Mouse (Mus musculus) midbrain, embryonic 13.5 days (tissue): Measurements from ENCODE around the gene Lmln. TPM values are rescaled to one million over a fixed set of nuclear protein-coding genes. Genes with fewer than 3 reads are reported as not detected.

ENCODE experiments used
- ATAC-seq: fragments of 200-750 bp; cut with Nextera tagmentation; 2 replicates; pipeline ENCODE4 v1.8.0; 2017; ENCODE audit warnings: mild to moderate bottlenecking, moderate TSS enrichment, moderate library complexity
- H3K27ac ChIP-seq: fragments of 300-500 bp; sonication (generic); 2 replicates; pipeline ENCODE4 v1.5.1; 2015; ENCODE audit warnings: inconsistent platforms, mild to moderate bottlenecking, moderate library complexity
- H3K27me3 ChIP-seq: fragments of 300-500 bp; sonication (generic); 2 replicates; pipeline ENCODE4 v1.6.1; 2015; ENCODE audit warnings: mild to moderate bottlenecking, inconsistent platforms
- H3K36me3 ChIP-seq: fragments of 300-500 bp; sonication (generic); 2 replicates; pipeline ENCODE4 v1.6.1; 2015; ENCODE audit warnings: mild to moderate bottlenecking, inconsistent platforms
- H3K4me1 ChIP-seq: fragments of 300-500 bp; sonication (generic); replicated peaks from 2 replicates; pipeline ENCODE4 v1.6.1; 2015; ENCODE audit warnings: inconsistent platforms
- H3K4me2 ChIP-seq: fragments of 300-500 bp; sonication (generic); replicated peaks from 2 replicates; pipeline ENCODE4 v1.6.1; 2015; ENCODE audit warnings: moderate library complexity, mild to moderate bottlenecking, inconsistent platforms
- H3K4me3 ChIP-seq: fragments of 300-500 bp; sonication (generic); replicated peaks from 2 replicates; pipeline ENCODE4 v1.5.1; 2015; ENCODE audit warnings: mild to moderate bottlenecking, inconsistent platforms
- H3K9ac ChIP-seq: fragments of 300-500 bp; sonication (generic); replicated peaks from 2 replicates; pipeline ENCODE4 v1.6.1; 2015; ENCODE audit warnings: mild to moderate bottlenecking, inconsistent platforms
- H3K9me3 ChIP-seq: fragments of 300-500 bp; sonication (generic); 2 replicates; pipeline ENCODE4 v1.6.1; 2016; ENCODE audit warnings: mild to moderate bottlenecking, inconsistent platforms
- WGBS: fragments of 180-500 bp; shearing (Covaris S2); methylation state at CpG from one replicate; pipeline ENCODE4 v1.1.7; 2015; 5-methylcytosine and 5-hydroxymethylcytosine counted together
- polyA plus RNA-seq: library from polyadenylated mRNA; unstranded; fragments of >200 nt; fragmentation: Nextera tagmentation; extraction: Ambion mirVana; gene quantifications from 2 replicates; pipeline ENCODE4 v1.2.1, GENCODE M21; 2015

Lmln gene
- polyA plus RNA-seq, 1 experiment from 2014 or later = 5.3 TPM

GRCm38 (mm10) chr16:33060926-33061325, 1.4 kb upstream of the Lmln start:
- Histone ChIP-seq H3K9me3 (no peaks in the 10 kb centered on the region), H3K36me3 (peaks cover 30% of the 10 kb centered on the region), H3K4me3 (no peak overlapping the region), H3K4me2 (no peak overlapping the region), H3K4me1 (peaks cover 40% of the 10 kb centered on the region), H3K27me3 (no peaks in the 10 kb centered on the region), H3K9ac (no peak overlapping the region), H3K27ac (no peak overlapping the region)
- WGBS = 76% methylated on average over 2 of the region's 2 CpGs
- no peak for ATAC-seq

GRCm38 (mm10) chr16:33061400-33061799, 921 bp upstream of the Lmln start:
- peaks cover 40% of the 10 kb centered on the region for H3K4me1 ChIP-seq
- peak overlapping the region; percentile 86 for H3K4me2 ChIP-seq
- no peak overlapping the region for H3K9ac ChIP-seq
- 48% methylated on average over 11 of the region's 11 CpGs for WGBS
- peak overlapping the region; percentile 83; the same call in 1 of the 2 replicates for H3K27ac ChIP-seq
- H3K4me3 ChIP-seq = 0 out of 2 replicates have a peak overlapping the region, but pooled peaks have one; percentile 71
- no peaks in the 10 kb centered on the region for H3K27me3 ChIP-seq
- no peak for ATAC-seq
- peaks cover 32% of the 10 kb centered on the region for H3K36me3 ChIP-seq
- H3K9me3 ChIP-seq = no peaks in the 10 kb centered on the region

- Histone ChIP-seq H3K4me2 (peak overlapping the region; percentile 86), H3K27me3 (no peaks in the 10 kb centered on the region), H3K4me1 (peaks cover 35% of the 10 kb centered on the region), H3K9ac (peak overlapping the region; percentile 85), H3K4me3 (peak overlapping the region; percentile 71), H3K36me3 (peaks cover 40% of the 10 kb centered on the region), H3K27ac (peak overlapping the region; percentile 83), H3K9me3 (no peaks in the 10 kb centered on the region)
- ATAC-seq = peak; percentile 68; the same call in 1 of the 2 replicates
- under 1% methylated on average over 35 of the region's 35 CpGs for WGBS
These were observed 386 bp downstream of the Lmln start for GRCm38 (mm10) chr16:33062682-33063131.

- 30% methylated on average over 7 of the region's 7 CpGs for WGBS
- H3K27ac ChIP-seq = no peak overlapping the region
These were observed 946 bp downstream of the Lmln start for GRCm38 (mm10) chr16:33063267-33063666.

GRCm38 (mm10) chr16:33064636-33065035, 2.3 kb downstream of the Lmln start:
- Histone ChIP-seq H3K27me3 (no peaks in the 10 kb centered on the region), H3K9ac (no peak overlapping the region), H3K4me2 (no peak overlapping the region), H3K9me3 (no peaks in the 10 kb centered on the region), H3K4me1 (peaks cover 21% of the 10 kb centered on the region), H3K36me3 (peaks cover 37% of the 10 kb centered on the region), H3K27ac (no peak overlapping the region), H3K4me3 (no peak overlapping the region)
- 70% methylated on average over 9 of the region's 9 CpGs for WGBS
- no peak for ATAC-seq

More at GRCm38 (mm10) chr16:33063267-33063666, 946 bp downstream of the Lmln start:
- peak overlapping the region; percentile 71 for H3K4me3 ChIP-seq
- no peak for ATAC-seq
- H3K27me3 ChIP-seq = no peaks in the 10 kb centered on the region
- peaks cover 41% of the 10 kb centered on the region for H3K36me3 ChIP-seq
- H3K9me3 ChIP-seq = no peaks in the 10 kb centered on the region
- H3K4me1 ChIP-seq = peaks cover 29% of the 10 kb centered on the region
- H3K4me2 ChIP-seq = peak overlapping the region; percentile 86
- H3K9ac ChIP-seq = peak overlapping the region; percentile 85

- H3K27me3 ChIP-seq = no peaks in the 10 kb centered on the region
- H3K9me3 ChIP-seq = no peaks in the 10 kb centered on the region
- peaks cover 75% of the 10 kb centered on the region for H3K36me3 ChIP-seq
- H3K4me3 ChIP-seq = no peak overlapping the region
- no peaks in the 10 kb centered on the region for H3K4me1 ChIP-seq
- no peak overlapping the region for H3K4me2 ChIP-seq
- ATAC-seq = no peak
- no peak overlapping the region for H3K27ac ChIP-seq
- H3K9ac ChIP-seq = no peak overlapping the region
These were observed 8.6 kb downstream of the Lmln start for GRCm38 (mm10) chr16:33070928-33071327.

- H3K27me3 ChIP-seq = no peaks in the 10 kb centered on the region
- 95% methylated on average over 6 of the region's 6 CpGs for WGBS
- H3K4me1 ChIP-seq = no peaks in the 10 kb centered on the region
- no peak for ATAC-seq
- H3K9me3 ChIP-seq = no peaks in the 10 kb centered on the region
- no peak overlapping the region for H3K4me2 ChIP-seq
- H3K36me3 ChIP-seq = peaks cover 78% of the 10 kb centered on the region
- no peak overlapping the region for H3K27ac ChIP-seq
- H3K4me3 ChIP-seq = no peak overlapping the region
- H3K9ac ChIP-seq = no peak overlapping the region
These were observed 10.7 kb downstream of the Lmln start for GRCm38 (mm10) chr16:33072871-33073557.

- 92% methylated on average over 5 of the region's 5 CpGs for WGBS
These were observed 12.6 kb downstream of the Lmln start for GRCm38 (mm10) chr16:33074967-33075366.

GRCm38 (mm10) chr16:33076078-33076477, 13.8 kb downstream of the Lmln start:
- no peaks in the 10 kb centered on the region for H3K9me3 ChIP-seq
- 81% methylated on average over 6 of the region's 6 CpGs for WGBS
- H3K4me3 ChIP-seq = no peak overlapping the region
- H3K36me3 ChIP-seq = peaks cover 59% of the 10 kb centered on the region
- H3K4me2 ChIP-seq = no peak overlapping the region
- no peaks in the 10 kb centered on the region for H3K4me1 ChIP-seq
- no peak for ATAC-seq
- no peaks in the 10 kb centered on the region for H3K27me3 ChIP-seq
- H3K9ac ChIP-seq = no peak overlapping the region
- H3K27ac ChIP-seq = no peak overlapping the region

More at GRCm38 (mm10) chr16:33074967-33075366, 12.6 kb downstream of the Lmln start:
- Histone ChIP-seq H3K27me3 (no peaks in the 10 kb centered on the region), H3K4me3 (no peak overlapping the region), H3K4me2 (no peak overlapping the region), H3K27ac (no peak overlapping the region), H3K36me3 (peaks cover 67% of the 10 kb centered on the region), H3K9ac (no peak overlapping the region), H3K4me1 (no peaks in the 10 kb centered on the region), H3K9me3 (no peaks in the 10 kb centered on the region)
- ATAC-seq = no peak

GRCm38 (mm10) chr16:33077069-33077627, 14.8 kb downstream of the Lmln start:
- Histone ChIP-seq H3K4me2 (no peak overlapping the region), H3K27me3 (no peaks in the 10 kb centered on the region), H3K9me3 (no peaks in the 10 kb centered on the region), H3K9ac (no peak overlapping the region), H3K27ac (no peak overlapping the region), H3K4me1 (no peaks in the 10 kb centered on the region), H3K36me3 (peaks cover 58% of the 10 kb centered on the region), H3K4me3 (no peak overlapping the region)
- no peak for ATAC-seq
- WGBS = 93% methylated on average over 5 of the region's 5 CpGs

GRCm38 (mm10) chr16:33080063-33080462, 17.7 kb downstream of the Lmln start:
- H3K36me3 ChIP-seq = peaks cover 52% of the 10 kb centered on the region
- H3K9me3 ChIP-seq = no peaks in the 10 kb centered on the region
- WGBS = 98% methylated on average over 7 of the region's 7 CpGs
- H3K27me3 ChIP-seq = no peaks in the 10 kb centered on the region
- H3K9ac ChIP-seq = no peak overlapping the region
- H3K4me2 ChIP-seq = no peak overlapping the region
- no peak overlapping the region for H3K27ac ChIP-seq
- H3K4me3 ChIP-seq = no peak overlapping the region
- H3K4me1 ChIP-seq = no peaks in the 10 kb centered on the region
- ATAC-seq = no peak

GRCm38 (mm10) chr16:33082951-33083350, 20.6 kb downstream of the Lmln start:
- WGBS = 95% methylated on average over 6 of the region's 6 CpGs
- H3K27me3 ChIP-seq = no peaks in the 10 kb centered on the region

More at GRCm38 (mm10) chr16:33082951-33083350, 20.6 kb downstream of the Lmln start:
- H3K4me1 ChIP-seq = no peaks in the 10 kb centered on the region
- no peak for ATAC-seq
- peaks cover 28% of the 10 kb centered on the region for H3K36me3 ChIP-seq
- H3K27ac ChIP-seq = no peak overlapping the region
- no peaks in the 10 kb centered on the region for H3K9me3 ChIP-seq
- H3K4me2 ChIP-seq = no peak overlapping the region
- H3K9ac ChIP-seq = no peak overlapping the region
- no peak overlapping the region for H3K4me3 ChIP-seq
